Mouse (Mus musculus) heart, postnatal 10 days (tissue): Measurements from ENCODE around the gene Spg11. TPM values are rescaled to one million over a fixed set of nuclear protein-coding genes. Genes with fewer than 3 reads are reported as not detected.
A peak's percentile ranks its signal among the peaks of the same experiment; 100 is the strongest.
"Not testable (repeated sequence)": the region's sequence is repeated elsewhere in the genome, so short reads cannot be mapped to it uniquely, and the experiment has no call there.

ENCODE experiments used
- DNase-seq, 2 experiments: peaks; one replicate each; pipeline ENCODE4 v3.0.0; 2021
- intact Hi-C: fragments of 180-260 bp; cut with DNase I; formaldehyde crosslinking; loops from one replicate; pipeline ENCODE4 v1.15.1; 2025
- microRNA-seq, 2 experiments: library from miRNA; unstranded; fragments of <30 nt; microRNA quantifications; one replicate each; pipeline ENCODE4 v1.2.0; 2022
- total RNA-seq, 2 experiments: library from RNA; stranded (reverse); gene quantifications; 2 replicates each; pipeline ENCODE4 v1.2.3; 2021

Spg11 gene
- total RNA-seq, 2 experiments from 2014 or later: 12.1 to 12.2 TPM

DNA sequence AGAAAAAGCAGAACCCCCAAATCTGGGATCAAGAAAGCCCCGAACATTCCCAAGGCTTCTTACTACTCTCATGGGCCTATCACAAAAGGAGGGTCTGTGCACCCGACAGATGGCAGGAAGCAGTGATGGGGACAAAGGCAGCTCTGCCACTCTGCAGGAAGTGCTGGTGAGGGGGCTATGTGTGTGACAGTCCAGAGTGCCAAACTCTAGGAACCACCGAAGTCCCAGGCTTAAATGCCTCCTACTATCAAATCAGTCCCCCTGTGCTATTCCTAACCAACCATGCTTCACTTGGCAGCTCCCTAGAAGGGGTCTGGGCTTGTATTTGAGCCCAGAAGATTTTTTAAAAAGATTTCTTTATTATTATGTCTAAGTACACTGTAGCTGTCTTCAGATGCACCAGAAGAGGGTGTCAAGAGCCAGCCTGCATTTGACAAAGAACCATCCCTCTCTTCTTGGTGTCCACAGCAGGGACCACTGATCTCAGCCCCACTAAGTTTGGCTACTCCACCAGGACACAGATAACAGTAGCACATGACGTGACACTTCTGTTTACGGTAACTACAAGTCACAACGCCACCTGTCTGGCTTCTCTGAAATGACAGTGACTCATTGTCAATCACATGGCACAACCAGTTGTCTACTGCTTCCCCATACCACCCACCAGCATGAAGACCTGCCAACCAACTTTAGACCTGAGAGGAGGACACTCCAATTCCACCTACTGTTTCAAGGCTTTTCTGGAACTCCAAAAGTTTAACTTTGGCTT, 48.9 kb downstream of the Spg11 start:
- no peak for DNase-seq
- intact Hi-C loops: loop anchor here (5.0 kb wide), 1 partner anchor 173 kb away; no protein-coding TSS in a partner anchor

DNA sequence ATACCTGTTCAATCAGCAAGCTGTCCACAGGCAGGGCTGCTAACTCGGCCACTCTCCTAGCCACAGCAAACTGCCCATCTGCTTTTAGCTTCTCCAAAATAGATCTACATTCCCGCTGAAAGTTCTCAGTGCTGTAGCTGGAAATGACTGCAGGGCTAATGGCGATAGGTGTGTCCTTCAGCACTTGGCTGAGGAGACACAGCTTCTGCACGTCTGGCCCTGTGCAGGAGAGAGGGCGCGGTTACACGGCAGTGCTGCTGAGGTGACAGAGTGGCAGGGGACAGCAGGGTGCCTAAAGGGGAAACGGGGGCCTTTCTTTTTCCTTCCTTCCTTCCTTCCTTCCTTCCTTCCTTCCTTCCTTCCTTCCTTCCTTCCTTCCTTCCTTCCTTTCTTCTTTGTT, 51.9 kb downstream of the Spg11 start:
- intact Hi-C loops: loop anchor here (5.0 kb wide), 1 partner anchor 176 kb away; no protein-coding TSS in a partner anchor
- DNase-seq: peak; percentile 29 to 50

DNA sequence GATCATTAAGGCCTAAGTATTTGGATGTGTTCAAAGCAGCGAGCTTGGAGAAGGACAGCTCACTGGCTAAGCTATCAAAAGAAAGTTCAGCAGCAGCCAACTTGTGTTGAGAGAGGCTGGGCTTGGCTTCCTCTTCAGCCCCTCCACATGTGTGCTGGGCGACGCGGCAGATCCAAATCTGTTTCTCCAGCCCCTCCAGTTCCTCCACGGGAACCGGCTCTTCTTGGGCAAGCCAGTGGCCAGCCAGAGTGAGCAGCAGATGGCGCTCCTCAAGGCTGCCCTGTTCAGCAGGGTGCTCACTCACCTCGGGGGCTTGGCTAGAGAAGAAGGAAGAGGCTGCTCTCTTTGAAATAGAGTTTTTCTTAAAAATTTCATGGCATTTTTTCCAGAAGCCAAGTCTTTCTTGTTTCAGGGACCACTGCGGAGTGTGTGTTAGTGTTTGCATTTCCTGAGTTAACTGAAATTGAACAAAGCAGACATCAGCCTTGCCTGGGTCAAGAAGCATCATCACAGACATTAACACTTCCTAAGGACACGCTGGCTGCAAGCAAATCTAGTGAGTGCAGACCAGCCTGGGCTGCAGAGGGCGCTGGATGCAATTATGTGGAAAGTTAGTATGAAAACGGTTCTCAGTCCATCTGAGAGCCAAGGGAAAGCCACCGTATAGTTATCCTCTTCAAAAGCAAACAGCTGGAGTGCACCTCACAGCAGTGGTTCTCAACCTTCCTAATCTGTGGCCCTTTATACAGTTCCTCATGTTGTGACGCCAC, 52.8 kb downstream of the Spg11 start:
- DNase-seq: peak; percentile 30 to 42
- intact Hi-C loops: loop anchor here (5.0 kb wide), 1 partner anchor 177 kb away; no protein-coding TSS in a partner anchor

DNA sequence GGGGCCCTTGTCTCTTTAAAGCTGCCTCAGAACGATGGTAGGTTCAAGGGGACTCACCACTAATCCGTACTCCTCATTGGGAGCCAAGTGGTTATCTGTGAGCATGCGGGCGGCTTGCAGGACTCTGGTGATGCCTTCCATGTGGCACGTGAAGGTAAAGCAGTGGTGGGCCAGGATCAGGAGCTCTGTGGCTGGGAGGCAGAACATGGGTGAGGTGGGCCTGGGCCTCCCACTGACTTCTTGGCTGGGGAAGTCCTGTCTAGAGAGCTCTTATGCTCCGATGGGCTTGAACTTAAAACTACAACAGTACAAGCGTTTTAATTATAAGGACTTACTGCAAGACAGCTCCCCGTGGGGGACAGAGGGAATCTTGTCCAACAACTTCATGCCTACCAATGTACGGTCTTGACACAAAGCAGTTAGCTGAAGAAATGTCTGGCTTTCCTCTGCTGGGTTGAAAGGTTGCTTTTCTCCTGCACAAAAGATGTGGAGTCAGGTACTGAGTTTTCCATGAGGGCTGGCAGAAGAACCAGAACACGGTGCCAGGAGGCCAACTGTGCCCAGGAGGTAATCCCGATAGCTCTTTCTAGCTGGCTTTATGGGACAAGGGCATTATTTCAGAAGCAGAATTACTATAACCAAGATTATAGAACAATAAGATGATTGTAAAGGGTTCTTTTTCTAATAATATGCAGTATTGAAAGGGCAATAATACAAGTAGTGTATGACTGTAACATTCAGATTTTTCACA, 58.6 kb downstream of the Spg11 start:
- peak; percentile 18 to 25 for DNase-seq
- intact Hi-C loops: no loop called here

DNA sequence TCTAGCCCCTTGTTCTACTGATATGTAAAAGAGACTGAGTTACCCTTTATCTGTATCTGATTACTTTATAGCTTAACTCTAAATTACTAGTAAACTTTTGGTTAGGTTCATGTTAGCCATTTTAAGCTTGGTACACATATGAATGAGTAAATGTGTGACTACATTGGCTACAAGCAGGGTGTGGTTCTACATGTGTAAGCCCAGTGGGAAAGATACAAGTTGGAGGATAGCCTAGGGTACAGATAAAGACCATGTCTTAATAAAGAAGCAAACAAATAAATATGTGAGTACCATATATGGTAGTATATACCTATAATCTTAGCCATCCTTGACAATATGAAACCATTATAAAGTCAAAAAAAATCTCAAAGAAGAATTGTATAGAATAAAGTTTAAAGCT, 74.3 kb downstream of the Spg11 start:
- intact Hi-C loops: no loop called here
- DNase-seq: no peak

DNA sequence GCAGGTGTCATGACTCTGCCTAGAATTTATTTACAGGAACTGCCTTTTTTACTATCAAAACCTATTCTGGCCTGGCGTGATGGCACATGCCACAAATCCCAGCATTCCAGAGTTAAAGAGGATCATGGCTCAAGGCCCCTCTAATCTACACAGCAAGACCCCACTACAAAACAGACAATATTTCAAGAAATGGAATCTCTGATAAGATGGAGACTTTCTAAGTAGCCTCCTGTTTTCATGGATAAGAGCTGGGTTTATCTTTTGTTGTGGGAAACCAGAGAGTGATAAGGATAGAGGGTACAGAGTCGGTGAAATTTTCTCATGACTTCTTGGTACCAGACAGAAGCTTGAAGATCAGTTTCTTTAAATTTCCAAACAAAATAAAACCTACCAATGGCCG, 82.1 kb downstream of the Spg11 start:
- intact Hi-C loops: no loop called here
- DNase-seq: no peak

DNA sequence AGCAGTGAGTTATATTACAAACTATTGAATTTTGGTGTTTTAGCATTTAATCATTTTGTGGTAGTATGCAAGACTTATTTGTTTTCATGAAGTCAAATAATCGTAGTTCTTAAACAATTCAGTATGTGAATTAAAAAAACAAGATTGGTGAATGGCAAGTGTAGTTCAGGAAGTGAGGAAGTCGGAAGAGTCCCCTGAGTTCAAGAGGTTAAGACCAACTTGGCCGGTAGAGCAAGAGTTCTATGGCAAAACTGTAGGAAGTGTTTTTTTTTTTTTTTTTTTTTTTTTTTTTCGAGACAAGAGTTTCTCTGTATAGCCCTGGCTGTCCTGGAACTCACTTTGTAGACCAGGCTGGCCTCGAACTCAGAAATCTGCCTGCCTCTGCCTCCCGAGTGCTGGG, 86.2 kb downstream of the Spg11 start:
- intact Hi-C loops: no loop called here
- no peak for DNase-seq

DNA sequence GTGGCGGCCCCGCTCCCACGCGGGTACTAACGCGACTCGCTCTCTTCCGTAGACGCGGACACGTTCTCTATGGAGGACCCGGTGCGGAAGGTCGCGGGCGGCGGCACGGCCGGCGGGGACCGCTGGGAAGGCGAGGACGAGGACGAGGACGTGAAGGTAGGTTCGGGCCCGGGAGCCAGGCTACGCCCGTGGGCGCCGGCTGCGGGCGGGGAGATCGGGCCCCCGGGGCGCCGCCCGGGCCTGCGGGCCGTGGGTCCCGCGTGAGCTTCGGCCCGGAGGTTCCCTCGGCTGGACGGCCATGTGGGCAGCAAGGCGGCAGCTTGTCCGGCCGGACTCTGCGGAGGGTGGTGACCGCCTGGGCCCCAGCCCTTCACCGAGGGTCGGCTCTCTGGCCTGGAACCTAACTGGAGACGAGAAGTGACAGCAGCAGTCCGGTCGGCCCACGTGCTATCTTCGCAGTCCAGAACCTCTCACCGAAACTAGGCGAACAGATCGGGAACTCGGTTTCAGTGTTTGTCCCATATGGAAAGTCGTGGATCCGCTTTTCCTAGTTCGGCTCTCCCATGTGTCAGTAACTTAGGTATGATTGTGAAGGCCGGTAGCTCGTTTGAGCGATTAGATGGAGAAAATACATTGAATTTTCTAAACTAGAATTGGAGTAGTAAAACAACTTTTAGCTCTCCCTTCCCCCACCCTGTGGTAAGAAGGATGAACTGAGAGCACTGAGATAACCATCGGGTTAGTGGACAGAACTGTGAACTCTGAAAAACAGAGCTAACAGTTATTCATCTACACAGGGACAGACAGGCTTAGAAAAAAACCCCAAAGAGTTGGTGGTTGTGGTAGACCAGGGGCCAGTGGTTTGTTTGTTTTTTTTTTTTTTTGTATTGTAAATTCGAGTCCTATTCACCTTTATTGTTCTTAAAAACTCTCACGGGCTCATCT, 89.2 kb downstream of the Spg11 start:
- intact Hi-C loops: loop anchor here (1.0 kb wide), 1 partner anchor 89 kb away; the partner anchor contains the start of gene Spg11
- no peak for DNase-seq

DNA sequence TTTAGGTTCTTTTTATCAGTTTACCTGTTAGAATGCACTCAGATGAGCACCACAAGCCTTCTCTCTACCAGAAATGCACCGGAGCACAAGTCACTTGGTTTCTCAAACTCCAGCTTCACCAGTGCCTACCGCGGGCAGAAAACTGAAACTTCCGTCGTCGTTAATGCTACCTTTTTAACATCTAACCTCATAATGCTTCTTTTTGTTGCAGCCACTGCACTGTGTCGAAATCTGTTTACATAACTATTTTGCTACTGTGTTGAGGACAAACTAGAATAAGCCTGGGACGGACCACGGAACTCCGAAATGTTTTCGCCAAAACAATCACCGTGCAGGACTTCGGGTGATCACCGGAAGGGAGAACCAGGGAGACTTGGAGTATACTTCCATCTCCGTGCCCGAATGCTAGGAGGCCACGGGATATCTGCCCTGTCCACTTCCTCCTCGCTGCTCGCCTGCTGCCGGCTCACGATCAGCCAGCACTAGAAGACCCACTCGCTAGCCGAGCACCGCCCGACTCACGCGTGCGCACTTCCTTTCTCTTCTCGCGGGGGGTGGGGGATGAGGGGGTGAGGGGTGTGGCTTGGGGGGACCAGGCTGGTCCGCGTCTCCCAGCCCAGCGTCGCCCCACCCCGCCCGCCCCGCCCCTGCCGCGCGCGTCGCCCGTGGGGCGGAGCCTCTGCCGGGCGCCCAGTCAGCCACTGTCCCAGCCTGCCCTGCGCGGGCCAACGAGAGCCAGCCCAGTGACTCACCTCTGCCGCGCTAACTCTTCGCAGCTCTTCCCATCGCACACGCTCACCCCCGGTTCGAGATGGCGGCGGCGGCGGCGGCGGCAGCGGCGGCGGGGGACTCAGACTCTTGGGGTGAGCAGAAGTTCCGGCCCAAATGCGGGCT, 90.1 kb downstream of the Spg11 start, which contains the start of gene Eif3j1:
Eif3j1 (plus strand) TSS at position 685 of the 894 bp plus-strand sequence.
- peak; percentile 90 to 92 for DNase-seq
- intact Hi-C loops: loop anchor here (1.0 kb wide), 1 partner anchor 90 kb away; the partner anchor contains the start of gene Spg11

DNA sequence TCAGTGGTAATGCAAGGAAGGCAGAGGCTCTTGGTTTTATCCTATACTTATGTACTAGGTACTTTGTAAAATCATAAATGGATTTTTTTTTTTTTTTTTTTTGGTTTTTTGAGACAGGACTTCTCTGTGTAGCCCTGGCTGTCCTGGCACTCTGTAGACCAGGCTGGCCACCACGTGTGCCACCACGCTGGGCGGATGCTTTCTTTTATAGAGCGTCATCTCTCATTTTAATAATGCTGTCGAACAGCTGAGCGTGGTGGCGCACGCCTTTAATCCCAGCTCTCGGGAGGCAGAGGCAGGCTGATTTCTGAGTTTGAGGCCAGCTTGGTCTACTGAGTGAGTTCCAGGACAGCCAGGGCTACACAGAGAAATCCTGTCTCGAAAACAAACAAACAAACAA, 91.1 kb downstream of the Spg11 start:
- intact Hi-C loops: not testable (repeated sequence)

DNA sequence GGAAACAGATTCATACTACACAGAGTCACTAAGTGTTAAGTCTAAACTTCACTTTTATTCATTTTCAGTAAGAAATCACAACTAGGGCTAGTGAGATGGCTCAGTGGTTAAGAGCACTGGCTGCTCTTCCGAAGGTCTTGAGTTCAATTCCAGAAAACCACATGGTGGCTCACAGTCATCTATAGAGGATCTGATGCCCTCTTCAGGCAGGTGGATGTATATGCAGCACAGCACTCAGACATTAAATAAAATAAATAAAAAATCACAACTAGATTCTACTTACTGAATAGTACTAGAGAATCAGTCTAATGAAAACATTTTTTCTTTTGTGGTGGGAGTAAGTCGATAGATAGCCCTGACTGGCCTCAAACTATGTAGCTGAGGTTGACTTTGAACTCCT, 95.9 kb downstream of the Spg11 start:
- no peak for DNase-seq
- intact Hi-C loops: no loop called here

More for the DNA sequence above, 91.1 kb downstream of the Spg11 start:
- not testable (repeated sequence) for DNase-seq

DNA sequence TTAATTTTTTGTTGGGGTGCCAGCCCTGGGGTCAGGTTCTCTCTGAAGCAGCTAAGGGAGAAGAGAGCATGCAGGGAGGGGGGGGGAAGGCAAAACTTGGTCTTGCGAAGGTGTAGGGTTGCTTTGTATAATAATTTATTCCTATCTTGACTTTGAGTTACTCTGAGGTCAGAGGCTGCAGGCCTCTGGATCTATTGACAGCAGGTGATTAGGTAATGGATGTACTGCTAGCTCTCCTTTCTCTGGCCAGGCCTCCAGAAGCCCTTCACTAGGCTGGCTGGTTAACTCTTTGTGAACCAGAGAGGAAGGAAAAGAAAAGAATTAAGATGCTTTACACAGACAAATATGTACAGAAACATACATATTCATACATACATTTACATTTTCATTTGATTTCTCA, 99.5 kb downstream of the Spg11 start:
- no peak for DNase-seq
- intact Hi-C loops: no loop called here

DNA sequence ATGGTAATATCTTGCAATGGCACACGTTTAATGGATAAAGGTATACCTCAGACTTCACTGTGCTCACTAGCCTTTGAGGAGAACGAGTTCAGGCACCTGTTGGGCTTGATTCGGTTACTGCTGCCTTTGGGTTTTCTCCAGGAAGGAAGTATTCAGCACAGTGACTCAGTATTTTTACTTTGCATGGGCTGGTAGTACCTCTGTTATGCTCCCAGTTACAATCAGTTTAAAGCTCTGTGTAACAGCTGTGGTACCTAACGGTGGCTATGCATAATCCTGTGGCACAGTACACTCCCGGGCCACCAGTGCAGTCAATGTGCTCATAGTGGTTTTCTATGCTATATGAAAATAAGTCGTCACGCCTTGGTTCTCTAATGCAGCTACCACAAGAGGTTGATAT, 106.7 kb downstream of the Spg11 start:
- no peak for DNase-seq
- intact Hi-C loops: no loop called here

DNA sequence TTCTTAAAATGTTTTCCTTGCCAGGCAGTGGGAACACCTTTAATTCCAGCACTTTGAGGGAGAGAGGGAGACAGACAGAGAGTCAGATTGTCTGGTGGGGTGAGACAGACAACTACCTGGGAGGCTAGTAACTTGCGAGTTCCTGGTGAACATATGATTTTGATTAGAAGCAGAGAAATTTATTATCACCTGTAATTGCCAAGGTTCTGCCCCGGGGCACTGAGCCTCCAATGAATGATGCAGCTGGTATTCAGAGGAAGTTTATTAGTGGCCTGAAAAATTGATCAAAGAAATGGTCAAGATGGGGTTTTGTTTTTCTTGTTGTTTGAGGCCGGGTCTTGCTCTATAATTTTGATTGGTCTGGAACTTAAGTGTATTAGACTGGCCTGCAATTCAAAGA, 109.4 kb downstream of the Spg11 start:
- intact Hi-C loops: no loop called here
- no peak for DNase-seq

Small RNAs within 50 kb of the gene (microRNA-seq; reads per million reads assigned to microRNA genes)
- gene Gm47314: 0 reads per million in 2 experiments

Other genes with a start within 250 kb of the Spg11 start
- gene Ctdspl2, start 162.4 kb downstream of the Spg11 start, total RNA-seq: 10 to 100 TPM; 27.7 to 28.2 TPM
- gene Mageb3, start 162.3 kb downstream of the Spg11 start, total RNA-seq: not detected
- gene Eif3j1, start 89.8 kb downstream of the Spg11 start, total RNA-seq: 10 to 100 TPM; 21.1 to 21.3 TPM
- gene B2m, start 29.3 kb upstream of the Spg11 start, total RNA-seq: 100 to 1,000 TPM; 130 to 134 TPM
- gene Trim69, start 42.3 kb upstream of the Spg11 start, total RNA-seq: not detected
- not detected for gene Patl2, start 67.8 kb upstream of the Spg11 start, total RNA-seq
- gene Terb2, start 67.9 kb upstream of the Spg11 start, total RNA-seq: not detected
- 100 to 1,000 TPM in 1 of 2 experiments, 10 to 100 TPM in 1; 88.5 to 113 TPM for gene Sord, start 116.4 kb upstream of the Spg11 start, total RNA-seq
- under 1 TPM; 0.34 to 0.45 TPM for gene Duox2, start 180.1 kb upstream of the Spg11 start, total RNA-seq
- gene Duoxa2, start 180.5 kb upstream of the Spg11 start, total RNA-seq: not detected
- gene Duoxa1, start 195.3 kb upstream of the Spg11 start, total RNA-seq: under 1 TPM; 0.27 to 0.45 TPM
- gene Duox1, start 197.3 kb upstream of the Spg11 start, total RNA-seq: under 1 TPM; 0.22 to 0.26 TPM